Comparison of ENCODE assay signal across 19 mouse cellular contexts in the genomic region with DNA sequence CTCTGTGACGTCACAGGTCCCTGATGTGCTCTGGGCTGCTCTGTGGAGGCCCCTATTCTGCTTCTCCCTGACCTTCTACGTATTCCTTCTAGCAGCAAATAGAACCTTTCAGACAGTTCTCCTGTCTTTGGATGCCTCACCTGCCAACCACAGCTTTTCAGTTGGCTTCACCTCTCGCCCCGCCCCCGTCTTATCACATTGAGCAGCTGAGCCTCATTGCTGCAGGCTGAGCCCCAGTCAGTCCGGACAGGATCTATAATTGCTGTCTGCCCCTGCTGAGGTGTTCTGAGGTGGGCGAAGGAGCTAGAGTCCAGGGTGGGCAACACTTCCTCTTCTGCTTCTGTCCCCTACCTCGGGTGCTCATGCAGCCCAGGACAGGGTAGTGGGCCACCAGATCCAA.
DNase-seq lines count a peak whose midpoint lies in the region; ATAC-seq and TF ChIP-seq lines count a peak whose summit lies in the region.
"Had no signal": no experiment of that assay in that cellular context is flagged by ENCODE, and none has a peak within 500 bp of the region (broad histone marks: within the 10 kb centered on the region; RNA-seq: fewer than 3 reads in every experiment).

No protein-coding gene starts in this region.

- H3K27ac ChIP-seq in MEL (ENCODE audit: control insufficient read depth, low read depth, low read length) = peak overlapping the region; percentile 12; the same call in 1 of the 2 replicates
- no peak overlapping the region for H3K27ac ChIP-seq in liver, embryonic 13.5 days
- H3K27ac ChIP-seq: embryonic facial prominence, embryonic 10.5 days; heart, embryonic 10.5 days; heart, embryonic 15.5 days; hindbrain, embryonic 13.5 days had no signal

- peaks cover 0 to 2% of the 10 kb centered on the region in 2 experiments; a peak in 1 of 4 replicates for H3K36me3 ChIP-seq in MEL (ENCODE audit: control insufficient read depth in 1 of 2, insufficient read depth in 2 of 2, low read length in 2 of 2)
- H3K36me3 ChIP-seq in liver, embryonic 13.5 days = no peaks in the 10 kb centered on the region
- H3K36me3 ChIP-seq: embryonic facial prominence, embryonic 10.5 days; heart, embryonic 10.5 days; heart, embryonic 15.5 days; hindbrain, embryonic 13.5 days had no signal

- peaks cover 10 to 36% of the 10 kb centered on the region in 2 experiments; a peak in 3 of 4 replicates for H3K4me1 ChIP-seq in MEL (ENCODE audit: control insufficient read depth in 1 of 2, insufficient read depth in 2 of 2, low read length in 2 of 2)
- peaks cover 6% of the 10 kb centered on the region for H3K4me1 ChIP-seq in liver, embryonic 13.5 days (replicated peaks)
- H3K4me1 ChIP-seq in lung, adult 2 months (ENCODE audit: control insufficient read depth, insufficient read depth, low read length) = no peaks in the 10 kb centered on the region
- H3K4me1 ChIP-seq: embryonic facial prominence, embryonic 10.5 days had no signal

- H3K4me3 ChIP-seq in MEL (ENCODE audit: control insufficient read depth in 1 of 2, insufficient read depth in 1 of 2, low read depth in 2 of 2, low read length in 2 of 2) = no peak overlapping the region
- H3K4me3 ChIP-seq in liver, embryonic 13.5 days (replicated peaks) = no peak overlapping the region
- no peak overlapping the region for H3K4me3 ChIP-seq in lung, adult 2 months (replicated peaks; ENCODE audit: extremely low read depth, low read depth, low read length)
- H3K4me3 ChIP-seq: embryonic facial prominence, embryonic 10.5 days; heart, embryonic 10.5 days; heart, embryonic 15.5 days; hindbrain, embryonic 13.5 days had no signal

- H3K4me2 ChIP-seq in liver, embryonic 13.5 days = no peak overlapping the region
- H3K4me2 ChIP-seq: heart, embryonic 15.5 days; hindbrain, embryonic 13.5 days had no signal

- no peak for TF ChIP-seq POLR2A in MEL (IDR thresholded peaks at IDR 0.05; ENCODE audit: control insufficient read depth in 1 of 2, insufficient read depth in 1 of 2, low read depth in 1 of 2, low read length in 2 of 2, poor library complexity in 1 of 2)
- TF ChIP-seq POLR2A in lung, adult 2 months (IDR thresholded peaks at IDR 0.05; ENCODE audit: borderline replicate concordance, extremely low read depth, low read depth, low read length) = no peak

- DNase-seq in retina, embryonic 14.5 days (ENCODE audit: low spot score) = peak; percentile 4
- no peak for DNase-seq in retina, postnatal 1 day
- no peak for DNase-seq in MEL (ENCODE audit: low read depth, low spot score)
- DNase-seq in liver, embryonic 13.5 days = no peak
- DNase-seq in lung, adult 2 months = no peak
- DNase-seq in kidney, postnatal 4 days = no peak
- DNase-seq: adrenal gland, adult 8-10 months; adrenal gland, postnatal 36 days; cerebellum, adult 2 months; gastrocnemius, postnatal 36 days; heart, adult 18-20 months; heart, postnatal 14 days had no signal

- no peaks in the 10 kb centered on the region for H3K9me3 ChIP-seq in MEL (replicated peaks; ENCODE audit: insufficient read depth, low read length)
- no peaks in the 10 kb centered on the region for H3K9me3 ChIP-seq in liver, embryonic 13.5 days (replicated peaks)
- H3K9me3 ChIP-seq: embryonic facial prominence, embryonic 10.5 days; heart, embryonic 10.5 days; heart, embryonic 15.5 days; hindbrain, embryonic 13.5 days had no signal

- no peaks in the 10 kb centered on the region for H3K27me3 ChIP-seq in MEL (ENCODE audit: control insufficient read depth in 1 of 2, insufficient read depth in 2 of 2, low read length in 2 of 2)
- H3K27me3 ChIP-seq in liver, embryonic 13.5 days = no peaks in the 10 kb centered on the region
- H3K27me3 ChIP-seq: CH12.LX; heart, embryonic 15.5 days; hindbrain, embryonic 13.5 days had no signal

- H3K9ac ChIP-seq in MEL (ENCODE audit: control insufficient read depth, low read depth, low read length, poor library complexity, severe bottlenecking) = no peak overlapping the region
- H3K9ac ChIP-seq in liver, embryonic 13.5 days = no peak overlapping the region
- H3K9ac ChIP-seq: heart, embryonic 15.5 days; hindbrain, embryonic 13.5 days had no signal

- TF ChIP-seq RAD21 in MEL (IDR thresholded peaks at IDR 0.05; ENCODE audit: low read depth, low read length) = no peak

- peak; percentile 53 for ATAC-seq in liver, embryonic 13.5 days (ENCODE audit: low read depth)
- peak; percentile 60 for ATAC-seq in megakaryocyte-erythroid progenitor cell, adult 5-6 weeks (replicated peaks; ENCODE audit: low FRiP score, low TSS enrichment, poor library complexity, severe bottlenecking)
- ATAC-seq: forebrain, embryonic 14.5 days had no signal

- 49% methylated on average over 8 of the region's 8 CpGs for WGBS in liver, embryonic 13.5 days (ENCODE audit: insufficient replicate concordance)
- 70% methylated on average over 8 of the region's 8 CpGs for WGBS in lung, adult 2 months

- TF ChIP-seq EP300 in MEL (IDR thresholded peaks at IDR 0.05; ENCODE audit: low read depth in 1 of 2, low read length in 2 of 2) = no peak

- H3K79me2 ChIP-seq in MEL (ENCODE audit: control insufficient read depth, insufficient read depth, low read length, poor library complexity) = no peaks in the 10 kb centered on the region

- TF ChIP-seq CTCF in MEL (IDR thresholded peaks at IDR 0.05 in 2 of 3, conservative IDR thresholded peaks at IDR 0.05 in 1 of 3; ENCODE audit: control insufficient read depth in 1 of 3, insufficient read depth in 1 of 3, low read depth in 2 of 3, low read length in 3 of 3, poor library complexity in 1 of 3, severe bottlenecking in 1 of 3) = no peak
- no peak for TF ChIP-seq CTCF in lung, adult 2 months (IDR thresholded peaks at IDR 0.05; ENCODE audit: insufficient read depth, low read length)

TF ChIP-seq in MEL, 35 proteins besides CTCF, POLR2A, EP300 and RAD21:
- TF ChIP-seq NELFE (IDR thresholded peaks at IDR 0.05; ENCODE audit: low read depth, low read length) = no peak
- no peak for TF ChIP-seq E2F4 (IDR thresholded peaks at IDR 0.05; ENCODE audit: borderline replicate concordance, low read depth, low read length)
- TF ChIP-seq MAZ (IDR thresholded peaks at IDR 0.05; ENCODE audit: low read depth, low read length) = no peak
- TF ChIP-seq RCOR1 (IDR thresholded peaks at IDR 0.05; ENCODE audit: low read depth, low read length) = no peak
- no peak for TF ChIP-seq ZMIZ1 (IDR thresholded peaks at IDR 0.05; ENCODE audit: low read depth, low read length)
- TF ChIP-seq KAT2A (conservative IDR thresholded peaks at IDR 0.05; ENCODE audit: low read depth, low read length) = no peak
- no peak for TF ChIP-seq MYC (IDR thresholded peaks at IDR 0.05; ENCODE audit: low read depth, low read length)
- no peak for TF ChIP-seq POLR2AphosphoS5 (IDR thresholded peaks at IDR 0.05; ENCODE audit: borderline replicate concordance, low read depth, low read length)
- TF ChIP-seq MEF2A (IDR thresholded peaks at IDR 0.05; ENCODE audit: extremely low read depth, insufficient replicate concordance, low read depth, low read length, poor library complexity, severe bottlenecking) = no peak
- TF ChIP-seq ZKSCAN1 (IDR thresholded peaks at IDR 0.05; ENCODE audit: low read depth, low read length) = no peak
- no peak for TF ChIP-seq UBTF (IDR thresholded peaks at IDR 0.05; ENCODE audit: borderline replicate concordance, insufficient read depth, low read depth, low read length)
- TF ChIP-seq NRF1 (IDR thresholded peaks at IDR 0.05; ENCODE audit: insufficient read depth, low read depth, low read length, poor library complexity, severe bottlenecking) = no peak
- TF ChIP-seq ELF1 (IDR thresholded peaks at IDR 0.05; ENCODE audit: low read depth, low read length) = no peak
- TF ChIP-seq MAX (IDR thresholded peaks at IDR 0.05; ENCODE audit: low read length) = no peak
- TF ChIP-seq TAL1 (IDR thresholded peaks at IDR 0.05; ENCODE audit: low read length) = no peak
TF ChIP-seq in MEL: peak in this region for 0.
